Mouse (Mus musculus): Measurements from ENCODE around the gene Hey2.

- no peak for TF ChIP-seq POLR2A (IDR thresholded peaks at IDR 0.05; ENCODE audit: control insufficient read depth, extremely low read depth, insufficient read depth, low read length, poor library complexity)
- TF ChIP-seq CTCF (IDR thresholded peaks at IDR 0.05; ENCODE audit: borderline replicate concordance, control insufficient read depth, extremely low read depth, insufficient read depth, low read length, poor library complexity): no peak
These were observed 40.6 kb downstream of the Hey2 start for GRCm38 (mm10) chr10:30802033-30802432.
